Mouse (Mus musculus) adrenal gland, adult 2 months (tissue): ENCODE measurements around the gene Suds3. TPM values are rescaled to one million over a fixed set of nuclear protein-coding genes. Genes with fewer than 3 reads are reported as not detected.

Experiments used
- DNase-seq: peaks from one replicate; pipeline ENCODE4 v3.0.0; 2021
- polyA plus RNA-seq: library from polyadenylated mRNA; depleted of rRNA; stranded (reverse); fragments of >200 nt; gene quantifications from 2 replicates; pipeline ENCODE4 v1.2.3, GENCODE M21; 2012; rRNA removed
- total RNA-seq, 2 experiments: library from RNA; stranded (reverse); gene quantifications; 2 replicates each; pipeline ENCODE4 v1.2.3; 2021

Suds3 gene
- total and polyA plus RNA-seq, 3 experiments: 61.5 to 144 (median 106) TPM

- no peak for DNase-seq
Observed at GRCm38 (mm10) chr5:117042661-117043060, 73.3 kb downstream of the Suds3 start.

Other genes starting within 250 kb of the Suds3 start
- 10 to 100 TPM; 30.9 to 36.0 TPM for gene Taok3, start 4.0 kb upstream of the Suds3 start, total RNA-seq
- 5.4 and 9.0 TPM in 2 replicates for gene Taok3, start 4.0 kb upstream of the Suds3 start, polyA plus RNA-seq
- 1,000 to 10,000 TPM; 1,220 to 1,287 TPM for gene Pebp1, start 171.5 kb upstream of the Suds3 start, total RNA-seq
- 2,538 and 3,200 TPM in 2 replicates for gene Pebp1, start 171.5 kb upstream of the Suds3 start, polyA plus RNA-seq
- gene Vsig10, start 203.0 kb upstream of the Suds3 start, total RNA-seq: 10 to 100 TPM in 1 of 2 experiments, 1 to 10 TPM in 1; 8.9 to 28.6 TPM
- gene Vsig10, start 203.0 kb upstream of the Suds3 start, polyA plus RNA-seq: 38.0 and 44.1 TPM in 2 replicates
- gene Wsb2, start 241.2 kb upstream of the Suds3 start, total RNA-seq: 100 to 1,000 TPM; 149 to 153 TPM
- 179 and 211 TPM in 2 replicates for gene Wsb2, start 241.2 kb upstream of the Suds3 start, polyA plus RNA-seq